Mouse (Mus musculus) midbrain, postnatal 0 days (tissue): ENCODE data around the gene Rab40b. TPM values are rescaled to one million over a fixed set of nuclear protein-coding genes. Genes with fewer than 3 reads are reported as not detected.
"Not testable (repeated sequence)": the region's sequence is repeated elsewhere in the genome, so short reads cannot be mapped to it uniquely, and the experiment has no call there.

Experiments used
- ATAC-seq: fragments of 200-750 bp; cut with Nextera tagmentation; 2 replicates; pipeline ENCODE4 v1.8.0; 2017; ENCODE audit warnings: moderate number of reproducible peaks, mild to moderate bottlenecking, moderate TSS enrichment, moderate library complexity; ENCODE audit not compliant: low FRiP score
- DNase-seq: peaks from one replicate; pipeline ENCODE4 v3.0.0-alpha.2; 2015; ENCODE audit warnings: low spot score
- H3K27ac ChIP-seq: fragments of 300-500 bp; sonication (generic); 2 replicates; pipeline ENCODE4 v1.5.1; 2014; ENCODE audit warnings: low read depth, mild to moderate bottlenecking, low read length, mixed read lengths
- H3K27me3 ChIP-seq: fragments of 300-500 bp; sonication (generic); 2 replicates; pipeline ENCODE4 v1.6.1; 2014; ENCODE audit warnings: low read length, control low read depth, mixed read lengths; ENCODE audit not compliant: insufficient read depth
- H3K36me3 ChIP-seq: fragments of 300-500 bp; sonication (generic); 2 replicates; pipeline ENCODE4 v1.6.1; 2014; ENCODE audit warnings: low read length, control low read depth, mixed read lengths; ENCODE audit not compliant: insufficient read depth
- H3K4me1 ChIP-seq: fragments of 300-500 bp; sonication (generic); 2 replicates; pipeline ENCODE4 v1.6.1; 2014; ENCODE audit warnings: mild to moderate bottlenecking, control low read depth, antibody characterized with exemption, low read length, mixed read lengths; ENCODE audit not compliant: insufficient read depth
- H3K4me2 ChIP-seq: fragments of 300-500 bp; sonication (generic); 2 replicates; pipeline ENCODE4 v1.6.1; 2014; ENCODE audit warnings: low read depth, mild to moderate bottlenecking, low read length, mixed read lengths; ENCODE audit not compliant: poor library complexity, severe bottlenecking
- H3K4me3 ChIP-seq: fragments of 300-500 bp; sonication (generic); 2 replicates; pipeline ENCODE4 v1.5.1; 2014; ENCODE audit warnings: low read depth, mild to moderate bottlenecking, low read length, moderate library complexity
- H3K9ac ChIP-seq: fragments of 300-500 bp; sonication (generic); replicated peaks from 2 replicates; pipeline ENCODE4 v1.6.1; 2014; ENCODE audit warnings: mild to moderate bottlenecking, low read length, moderate library complexity, mixed read lengths; ENCODE audit not compliant: poor library complexity, severe bottlenecking
- H3K9me3 ChIP-seq: fragments of 300-500 bp; sonication (generic); 2 replicates; pipeline ENCODE4 v1.6.1; 2016; ENCODE audit warnings: low read length, control low read depth
- CTCF ChIP-seq: IDR thresholded peaks from 2 replicates; pipeline ENCODE4 v1.5.1; 2016; ENCODE audit warnings: antibody characterized with exemption, mild to moderate bottlenecking
- WGBS: fragments of 180-500 bp; shearing (Covaris S2); extraction: QIAGEN DNeasy Blood & Tissue Kit; methylation state at CpG from one replicate; pipeline ENCODE4 v1.1.7; 2014; 5-methylcytosine and 5-hydroxymethylcytosine counted together
- polyA plus RNA-seq: library from polyadenylated mRNA; unstranded; fragments of >200 nt; fragmentation: Nextera tagmentation; extraction: Ambion mirVana; gene quantifications from 2 replicates; pipeline ENCODE4 v1.2.1, GENCODE M21; 2015
- total RNA-seq: library from RNA; depleted of rRNA; stranded (reverse); fragments of >200 nt; gene quantifications from 2 replicates; pipeline ENCODE4 v1.2.3, GENCODE M21; 2014

Rab40b gene
- total and polyA plus RNA-seq, 2 experiments from 2014 or later, result 14.8 to 15.0 TPM

DNA sequence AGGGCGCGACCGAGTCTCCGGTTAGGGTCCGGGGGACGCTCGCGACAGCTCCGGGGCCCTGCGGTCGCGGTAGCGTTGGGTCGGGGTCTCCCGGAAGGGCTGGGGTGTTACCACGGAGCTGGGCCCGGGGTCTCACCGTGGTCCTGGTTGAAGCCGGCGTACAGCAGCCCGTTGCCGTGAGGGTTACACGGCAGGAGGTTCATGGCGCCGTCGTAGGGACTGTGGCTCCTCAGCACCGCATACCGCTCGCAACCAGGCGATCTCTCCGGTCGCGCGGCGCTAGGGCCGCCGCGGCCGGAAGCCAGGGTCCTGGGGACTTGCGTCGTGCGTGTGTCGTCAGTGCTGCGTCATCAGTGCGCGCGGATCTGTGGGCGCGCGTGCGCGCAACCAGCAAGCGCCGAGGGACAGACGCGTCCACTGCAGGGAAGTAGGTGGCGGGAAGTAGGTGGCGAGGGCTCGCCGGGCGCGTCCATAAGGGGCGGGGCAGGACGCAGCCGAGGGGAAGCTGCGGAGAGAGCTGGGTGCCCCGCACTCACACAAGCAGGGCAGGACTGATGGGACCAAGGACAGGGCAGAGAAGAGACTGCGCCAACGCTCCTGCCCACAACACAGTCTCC is 33.9 kb downstream of the Rab40b start, which contains the start of gene Wdr45b:
Gene Wdr45b (minus strand): TSS at position 355 of the 617 bp plus-strand sequence.
- Histone ChIP-seq H3K4me2 (peak within 1 kb of the TSS; percentile 82), H3K4me3 (peak within 1 kb of the TSS; percentile 94), H3K27me3 (no peaks in the 10 kb centered on the region), H3K36me3 (no peaks in the 10 kb centered on the region), H3K27ac (peak within 1 kb of the TSS; percentile 91), H3K4me1 (peaks cover 16% of the 10 kb centered on the region; the same call in 1 of the 2 replicates), H3K9ac (peak within 1 kb of the TSS; percentile 91), H3K9me3 (no peaks in the 10 kb centered on the region)
- under 1% methylated on average over 69 of the region's 69 CpGs for WGBS
- ATAC-seq (peak; percentile 93), DNase-seq (peak; percentile 97)
- 0 out of 2 replicates have a peak, but pooled peaks have one; percentile 7 for TF ChIP-seq CTCF

DNA sequence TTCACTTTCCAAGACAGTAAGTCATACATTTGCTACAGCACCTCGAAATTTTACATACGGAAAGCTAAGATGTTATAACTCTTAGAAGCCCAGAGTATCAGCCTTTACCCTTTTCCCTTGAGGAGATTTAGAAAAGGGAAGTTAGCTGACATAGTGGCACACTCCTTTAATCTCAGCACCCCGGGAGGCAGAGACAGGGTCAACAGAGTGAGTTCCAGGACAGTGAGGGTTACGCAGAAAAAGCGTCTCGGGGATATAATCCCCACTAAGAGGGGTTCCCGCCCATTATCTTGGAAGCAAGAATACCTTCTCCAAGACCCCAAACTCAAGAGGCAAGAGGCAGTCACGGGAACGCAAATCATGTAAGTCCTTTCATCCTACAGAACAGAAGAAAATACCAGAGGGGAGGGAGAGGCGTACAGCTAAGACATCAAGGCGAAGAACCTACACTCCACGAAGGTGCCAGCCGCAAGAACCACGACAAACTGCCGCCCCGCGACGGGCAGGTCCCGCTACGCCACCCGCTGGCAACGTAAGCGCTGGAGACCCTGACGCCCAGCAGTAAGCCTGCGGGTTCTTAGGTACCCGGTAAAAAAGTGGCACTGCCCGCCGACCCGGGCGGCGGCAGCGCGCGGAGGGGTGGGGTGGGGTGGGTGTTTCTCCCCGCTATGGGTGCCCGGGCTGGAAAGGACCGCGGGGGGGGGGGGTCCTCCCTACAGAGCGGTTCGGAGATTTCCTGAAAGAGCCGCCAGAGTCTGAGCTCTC is 34.5 kb downstream of the Rab40b start:
- Histone ChIP-seq H3K27ac (peak overlapping the region; percentile 91), H3K4me3 (peak overlapping the region; percentile 94), H3K9me3 (no peaks in the 10 kb centered on the region), H3K4me2 (peak overlapping the region; percentile 82), H3K9ac (peak overlapping the region; percentile 91), H3K4me1 (peaks cover 16% of the 10 kb centered on the region; the same call in 1 of the 2 replicates), H3K27me3 (no peaks in the 10 kb centered on the region), H3K36me3 (no peaks in the 10 kb centered on the region)
- DNase-seq, result peak; percentile 12
- ATAC-seq, result peak; percentile 38; the same call in 1 of the 2 replicates
- 4% methylated on average over 36 of the region's 41 CpGs for WGBS
- peak; percentile 38; the same call in 1 of the 2 replicates for TF ChIP-seq CTCF

DNA sequence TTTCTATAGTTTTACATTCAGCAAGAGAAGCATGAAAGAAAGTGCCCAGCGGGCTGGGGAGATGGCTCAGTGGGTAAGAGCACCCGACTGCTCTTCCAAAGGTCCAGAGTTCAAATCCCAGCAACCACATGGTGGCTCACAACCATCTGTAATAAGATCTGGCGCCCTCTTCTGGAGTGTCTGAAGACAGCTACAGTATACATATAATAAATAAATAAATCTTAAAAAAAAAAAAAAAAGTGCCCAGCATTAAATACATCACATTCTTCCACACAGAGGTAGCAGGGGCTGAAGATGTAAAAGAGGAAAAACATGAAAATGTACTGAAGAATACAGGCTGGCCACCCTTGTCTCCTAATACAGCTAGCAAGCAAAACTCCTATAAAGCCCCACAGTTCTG is 39.3 kb downstream of the Rab40b start:
- not testable (repeated sequence) for H3K9ac ChIP-seq, H3K4me2 ChIP-seq, H3K4me3 ChIP-seq, ATAC-seq, H3K27ac ChIP-seq, H3K9me3 ChIP-seq, DNase-seq, H3K27me3 ChIP-seq
- Histone ChIP-seq H3K4me1 (peaks cover 12% of the 10 kb centered on the region; the same call in 1 of the 2 replicates), H3K36me3 (peaks cover 15% of the 10 kb centered on the region)
- 89% methylated on average over 3 of the region's 3 CpGs for WGBS

DNA sequence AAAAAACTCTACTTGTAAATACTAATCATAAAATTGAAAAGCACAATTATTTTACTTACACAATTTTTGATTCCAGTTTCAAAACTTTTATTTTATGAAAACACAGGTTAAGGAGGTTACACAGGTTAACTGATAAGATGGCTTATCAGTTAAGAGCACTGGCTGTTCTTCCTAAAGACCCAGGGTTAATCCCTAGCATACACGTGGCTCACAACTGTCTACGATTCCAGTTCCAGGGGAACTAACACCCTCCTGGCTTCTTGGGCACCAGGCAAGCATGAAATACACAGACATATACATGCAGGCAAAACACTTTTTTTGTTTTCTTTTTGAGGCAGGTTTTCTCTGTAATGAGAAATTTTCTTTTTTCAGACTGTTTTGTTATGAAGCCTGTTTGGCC is 39.9 kb downstream of the Rab40b start:
- no peak overlapping the region for H3K4me2 ChIP-seq
- H3K9me3 ChIP-seq, result no peaks in the 10 kb centered on the region
- WGBS, result 93% methylated on average over 2 of the region's 2 CpGs
- H3K27ac ChIP-seq, result no peak overlapping the region
- ATAC-seq, result no peak
- no peak for TF ChIP-seq CTCF
- no peak overlapping the region for H3K4me3 ChIP-seq
- peaks cover 15% of the 10 kb centered on the region for H3K36me3 ChIP-seq
- H3K9ac ChIP-seq, result no peak overlapping the region
- H3K4me1 ChIP-seq, result peaks cover 10% of the 10 kb centered on the region; the same call in 1 of the 2 replicates
- DNase-seq, result no peak
- H3K27me3 ChIP-seq, result no peaks in the 10 kb centered on the region

DNA sequence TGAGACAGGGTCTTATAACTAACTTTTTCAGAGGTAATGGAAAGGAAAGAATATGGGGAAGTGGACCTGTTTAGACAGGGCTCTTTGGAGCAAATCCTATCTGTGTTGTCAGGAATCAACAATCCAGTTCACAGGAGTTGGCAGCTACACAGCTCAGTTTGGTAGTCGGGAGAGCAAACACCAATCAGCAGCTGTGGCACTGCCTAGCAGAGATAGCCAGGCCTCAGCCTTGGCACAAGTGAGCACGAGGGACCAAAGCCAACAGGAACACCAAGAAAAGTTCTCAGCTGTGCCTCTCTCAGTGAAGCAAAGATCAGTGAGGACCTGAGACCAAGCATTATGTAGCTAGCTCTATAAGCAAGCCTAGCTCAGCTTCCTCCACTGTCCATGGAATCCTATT is 41.0 kb downstream of the Rab40b start:
- Histone ChIP-seq H3K9ac (no peak overlapping the region), H3K36me3 (peaks cover 15% of the 10 kb centered on the region), H3K27me3 (no peaks in the 10 kb centered on the region), H3K27ac (no peak overlapping the region), H3K9me3 (no peaks in the 10 kb centered on the region), H3K4me2 (no peak overlapping the region), H3K4me3 (no peak overlapping the region), H3K4me1 (no peaks in the 10 kb centered on the region)
- DNase-seq (no peak), ATAC-seq (no peak)
- no peak for TF ChIP-seq CTCF
- WGBS, result 84% methylated on average over 2 of the region's 2 CpGs

DNA sequence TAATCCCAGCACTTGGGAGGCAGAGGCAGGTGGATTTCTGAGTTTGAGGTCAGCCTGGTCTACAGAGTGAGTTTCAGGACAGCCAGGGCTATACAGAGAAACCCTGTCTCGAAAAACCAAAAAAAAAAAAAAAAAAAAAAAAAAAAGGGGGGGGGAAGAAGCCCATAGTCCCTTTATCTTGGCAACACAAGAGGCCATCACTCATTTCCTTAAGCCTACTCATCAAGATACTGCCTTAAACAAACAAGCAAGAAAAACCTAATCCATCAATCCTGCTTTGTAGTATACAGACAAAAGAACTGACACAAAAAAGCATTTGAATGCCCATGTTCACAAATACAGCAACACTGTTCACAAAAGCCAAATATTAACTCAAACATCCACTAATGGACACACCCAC is 45.6 kb downstream of the Rab40b start:
- not testable (repeated sequence) for H3K9ac ChIP-seq, H3K27ac ChIP-seq, ATAC-seq, H3K9me3 ChIP-seq, H3K4me1 ChIP-seq, DNase-seq, H3K27me3 ChIP-seq, H3K4me3 ChIP-seq, H3K4me2 ChIP-seq
- H3K36me3 ChIP-seq, result peaks cover 17% of the 10 kb centered on the region
- no CpG with 5 or more reads among the region's 1 CpGs for WGBS
